Mouse (Mus musculus): ENCODE data around the gene Ucn2.

- TF ChIP-seq CTCF (IDR thresholded peaks at IDR 0.05; ENCODE audit: control insufficient read depth, insufficient read depth, insufficient replicate concordance, low read depth, low read length) (no peak), POLR2A (IDR thresholded peaks at IDR 0.05; ENCODE audit: control insufficient read depth, low read depth, low read length) (no peak)
Observed at GRCm38 (mm10) chr9:108949231-108949966, 36.4 kb upstream of the Ucn2 start.

All from testis, adult 2 months (tissue).